Mouse (Mus musculus) heart, embryonic 12.5 days (tissue): ENCODE results near the gene Zfp113. TPM values are rescaled to one million over a fixed set of nuclear protein-coding genes. Genes with fewer than 3 reads are reported as not detected.
A peak's percentile ranks its signal among the peaks of the same experiment; 100 is the strongest.

ENCODE experiments used
- ATAC-seq: fragments of 200-750 bp; cut with Nextera tagmentation; 2 replicates; pipeline ENCODE4 v1.8.0; 2017; ENCODE audit warnings: moderate TSS enrichment, moderate library complexity; ENCODE audit not compliant: insufficient number of reproducible peaks, low FRiP score
- H3K27ac ChIP-seq: fragments of 300-500 bp; sonication (generic); 2 replicates; pipeline ENCODE4 v1.5.1; 2016; ENCODE audit warnings: mild to moderate bottlenecking, moderate library complexity; ENCODE audit not compliant: poor library complexity, severe bottlenecking
- H3K27me3 ChIP-seq: fragments of 300-500 bp; sonication (generic); replicated peaks from 2 replicates; pipeline ENCODE4 v1.6.1; 2016; ENCODE audit warnings: mild to moderate bottlenecking, moderate library complexity
- H3K36me3 ChIP-seq: fragments of 300-500 bp; sonication (generic); 2 replicates; pipeline ENCODE4 v1.6.1; 2016; ENCODE audit warnings: mild to moderate bottlenecking, moderate library complexity
- H3K4me1 ChIP-seq: fragments of 300-500 bp; sonication (generic); replicated peaks from 2 replicates; pipeline ENCODE4 v1.6.1; 2016; ENCODE audit warnings: mild to moderate bottlenecking
- H3K4me2 ChIP-seq: fragments of 300-500 bp; sonication (generic); 2 replicates; pipeline ENCODE4 v1.6.1; 2016; ENCODE audit warnings: mild to moderate bottlenecking, moderate library complexity
- H3K4me3 ChIP-seq: fragments of 300-500 bp; sonication (generic); 2 replicates; pipeline ENCODE4 v1.5.1; 2016; ENCODE audit warnings: mild to moderate bottlenecking
- H3K9ac ChIP-seq: fragments of 300-500 bp; sonication (generic); 2 replicates; pipeline ENCODE4 v1.6.1; 2016; ENCODE audit warnings: mild to moderate bottlenecking, moderate library complexity
- H3K9me3 ChIP-seq: fragments of 300-500 bp; sonication (generic); replicated peaks from 2 replicates; pipeline ENCODE4 v1.6.1; 2016; ENCODE audit warnings: mild to moderate bottlenecking, moderate library complexity
- WGBS: fragments of 180-500 bp; shearing (Covaris S2); methylation state at CpG from one replicate; pipeline ENCODE4 v1.1.7; 2016; 5-methylcytosine and 5-hydroxymethylcytosine counted together
- polyA plus RNA-seq: library from polyadenylated mRNA; unstranded; fragments of >200 nt; fragmentation: Nextera tagmentation; extraction: Ambion mirVana; gene quantifications from 2 replicates; pipeline ENCODE4 v1.2.1, GENCODE M21; 2016

Zfp113 gene
- polyA plus RNA-seq = 9.9 and 10.0 TPM in 2 replicates

DNA sequence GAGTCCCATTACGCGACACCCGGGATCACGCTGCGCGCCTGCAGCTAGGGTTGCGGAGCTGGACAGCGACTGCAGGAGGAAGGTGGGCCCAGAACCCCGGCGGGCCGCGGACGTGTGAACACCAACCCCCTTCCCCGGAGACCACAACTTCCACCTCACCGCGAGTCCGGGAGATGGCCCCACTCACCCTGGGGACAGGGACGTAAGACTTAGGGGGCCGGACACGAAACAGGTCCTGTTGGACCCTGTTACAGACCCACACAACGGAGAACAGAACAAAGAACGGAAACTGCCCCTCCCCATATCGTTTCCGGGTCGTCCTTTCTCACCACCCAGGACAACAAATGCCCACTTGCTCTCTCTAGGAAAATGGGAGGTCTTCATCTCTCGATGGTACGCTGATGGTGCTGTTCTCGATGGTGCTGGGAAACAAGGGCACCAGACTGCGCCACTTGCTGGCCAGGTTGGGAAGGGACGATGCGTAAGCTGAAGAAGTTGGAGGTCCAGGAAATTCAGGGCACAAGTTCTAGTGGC, at the start of gene Zfp113:
Gene Zfp113 (minus strand): TSS at position 302 of the 534 bp plus-strand sequence.
- peaks cover 8% of the 10 kb centered on the region; the same call in 1 of the 2 replicates for H3K4me1 ChIP-seq
- H3K9me3 ChIP-seq = no peaks in the 10 kb centered on the region
- H3K27me3 ChIP-seq = no peaks in the 10 kb centered on the region
- peak within 1 kb of the TSS; percentile 76 for H3K4me3 ChIP-seq
- under 1% methylated on average over 31 of the region's 31 CpGs for WGBS
- H3K36me3 ChIP-seq = peaks cover 25% of the 10 kb centered on the region
- H3K9ac ChIP-seq = peak within 1 kb of the TSS; percentile 91
- ATAC-seq = peak; percentile 96
- H3K4me2 ChIP-seq = peak within 1 kb of the TSS; percentile 74
- H3K27ac ChIP-seq = peak within 1 kb of the TSS; percentile 80

DNA sequence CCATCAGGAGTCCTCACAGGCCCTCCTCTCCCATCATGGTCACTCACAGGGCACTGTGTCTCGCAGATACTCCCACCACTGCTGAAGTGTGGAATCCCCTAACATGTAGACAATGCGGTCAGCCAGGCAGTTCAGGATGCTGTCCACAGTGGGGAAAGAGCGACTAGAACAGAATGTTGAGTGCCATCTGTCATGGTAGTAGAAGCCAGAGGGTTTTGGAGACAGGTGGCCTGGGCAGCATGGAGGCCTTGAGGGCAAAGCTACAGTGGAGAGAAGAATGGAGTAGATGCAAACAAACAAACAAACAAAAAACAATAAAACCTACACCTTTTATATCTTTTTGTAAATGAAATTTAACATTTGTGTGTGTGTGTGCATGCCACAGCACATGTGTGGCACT, 46.5 kb upstream of the Zfp113 start:
- Histone ChIP-seq H3K4me2 (no peak overlapping the region), H3K27me3 (no peaks in the 10 kb centered on the region), H3K36me3 (no peaks in the 10 kb centered on the region), H3K9ac (no peak overlapping the region), H3K4me3 (no peak overlapping the region), H3K27ac (no peak overlapping the region), H3K9me3 (peaks cover 17% of the 10 kb centered on the region), H3K4me1 (no peaks in the 10 kb centered on the region)
- WGBS = 84% methylated on average over 3 of the region's 3 CpGs
- no peak for ATAC-seq

DNA sequence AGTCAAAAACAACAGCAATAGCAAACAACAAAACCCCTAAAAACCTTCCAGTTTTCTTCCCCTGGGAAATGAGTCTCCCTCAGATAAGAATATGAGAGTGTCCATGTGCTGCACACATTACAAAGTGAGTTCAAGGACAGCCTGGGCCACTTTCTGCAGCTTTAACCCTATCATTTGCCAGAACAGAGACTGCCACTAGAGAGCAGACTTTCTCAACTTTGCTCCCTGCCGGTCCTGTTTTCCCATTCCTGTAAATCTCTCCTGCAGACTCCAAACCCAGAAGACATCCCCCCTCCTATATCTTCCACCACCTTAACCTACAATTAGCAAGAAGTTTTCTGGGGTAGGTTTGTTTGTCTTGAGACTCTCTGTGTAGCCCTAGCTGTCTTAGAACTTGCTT, 44.0 kb upstream of the Zfp113 start:
- Histone ChIP-seq H3K4me3 (no peak overlapping the region), H3K4me2 (no peak overlapping the region), H3K36me3 (no peaks in the 10 kb centered on the region), H3K27me3 (no peaks in the 10 kb centered on the region), H3K9me3 (peaks cover 9% of the 10 kb centered on the region), H3K27ac (no peak overlapping the region), H3K9ac (no peak overlapping the region), H3K4me1 (0 out of 2 replicates have a peak, but pooled peaks cover 3% of the 10 kb centered on the region)
- ATAC-seq = no peak
- WGBS = 11% methylated on average over 1 of the region's 1 CpGs

- H3K4me2 ChIP-seq = peak overlapping the region; percentile 87
- no peak for ATAC-seq
- H3K9me3 ChIP-seq = no peaks in the 10 kb centered on the region
- no peak overlapping the region for H3K27ac ChIP-seq
- no peaks in the 10 kb centered on the region for H3K27me3 ChIP-seq
- peak overlapping the region; percentile 87; the same call in 1 of the 2 replicates for H3K9ac ChIP-seq
- peaks cover 16% of the 10 kb centered on the region for H3K36me3 ChIP-seq
- WGBS = 79% methylated on average over 7 of the region's 7 CpGs
- H3K4me1 ChIP-seq = 0 out of 2 replicates have a peak, but pooled peaks cover 3% of the 10 kb centered on the region
- peak overlapping the region; percentile 71; the same call in 1 of the 2 replicates for H3K4me3 ChIP-seq
Observed at GRCm38 (mm10) chr5:138195463-138195862, 39.9 kb upstream of the Zfp113 start.

- ATAC-seq = peak; percentile 66
- Histone ChIP-seq H3K4me1 (0 out of 2 replicates have a peak, but pooled peaks cover 3% of the 10 kb centered on the region), H3K27me3 (no peaks in the 10 kb centered on the region), H3K4me2 (peak overlapping the region; percentile 87), H3K9me3 (no peaks in the 10 kb centered on the region), H3K4me3 (peak overlapping the region; percentile 71), H3K27ac (peak overlapping the region; percentile 84), H3K9ac (peak overlapping the region; percentile 87), H3K36me3 (peaks cover 16% of the 10 kb centered on the region)
- 1% methylated on average over 29 of the region's 29 CpGs for WGBS
Observed at GRCm38 (mm10) chr5:138194755-138195345, 39.3 kb upstream of the Zfp113 start.

DNA sequence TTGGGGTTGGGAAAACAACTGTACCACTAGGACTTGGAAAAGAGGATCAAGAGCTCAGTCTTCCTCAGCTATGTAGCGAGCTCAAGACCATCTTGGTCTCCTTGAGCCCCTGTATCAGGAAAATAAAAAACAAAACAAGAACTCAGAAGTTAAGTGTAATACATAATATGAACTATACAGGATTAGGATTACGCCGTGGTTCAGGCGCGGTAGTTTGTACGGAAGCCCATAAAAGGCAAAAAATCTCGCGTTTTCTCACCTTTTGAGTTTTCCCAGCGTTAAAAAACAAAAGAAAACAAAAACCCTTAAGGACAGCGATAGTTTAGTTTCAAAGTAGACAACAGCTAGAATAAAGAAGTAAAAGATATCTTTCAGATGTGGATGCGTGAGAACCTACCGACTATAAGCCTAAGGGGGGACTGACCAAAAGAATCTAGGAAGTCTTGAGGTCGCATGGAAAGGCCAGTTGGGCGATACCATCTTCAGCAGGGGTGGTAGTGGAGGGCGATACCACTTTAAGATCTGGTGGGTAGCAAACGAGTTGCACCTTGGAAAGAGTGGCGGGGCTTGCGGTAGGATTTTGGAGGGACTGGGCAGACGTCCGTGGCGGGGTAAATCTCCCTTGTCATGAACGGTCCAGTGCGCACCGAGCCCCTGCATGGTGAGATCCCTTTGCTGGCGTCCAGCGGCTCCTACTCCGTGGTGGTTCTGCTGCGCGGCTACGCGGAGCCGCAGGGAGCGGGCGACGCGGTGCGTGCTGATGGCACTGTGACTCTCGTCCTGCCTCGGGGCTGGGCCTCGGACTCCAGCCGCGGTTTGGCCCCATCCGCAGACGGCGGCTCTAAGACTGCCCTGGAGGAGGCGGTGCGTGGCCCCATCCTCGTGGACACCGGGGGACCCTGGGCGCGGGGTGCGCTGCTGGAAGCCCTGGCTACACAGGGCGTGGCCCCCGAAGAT, 38.5 kb upstream of the Zfp113 start, which contains the start of gene Mblac1:
Gene Mblac1 (plus strand): TSS at position 544 of the 957 bp plus-strand sequence.
- no peaks in the 10 kb centered on the region for H3K27me3 ChIP-seq
- H3K4me3 ChIP-seq = peak within 1 kb of the TSS; percentile 71
- 7% methylated on average over 54 of the region's 54 CpGs for WGBS
- H3K4me1 ChIP-seq = 0 out of 2 replicates have a peak, but pooled peaks cover 3% of the 10 kb centered on the region
- peak; percentile 89 for ATAC-seq
- no peaks in the 10 kb centered on the region for H3K9me3 ChIP-seq
- H3K9ac ChIP-seq = peak within 1 kb of the TSS; percentile 87
- H3K4me2 ChIP-seq = peak within 1 kb of the TSS; percentile 87
- peaks cover 19% of the 10 kb centered on the region for H3K36me3 ChIP-seq
- peak within 1 kb of the TSS; percentile 84 for H3K27ac ChIP-seq

GRCm38 (mm10) chr5:138187661-138188306, 32.2 kb upstream of the Zfp113 start:
- Histone ChIP-seq H3K27me3 (no peaks in the 10 kb centered on the region), H3K4me3 (peak overlapping the region; percentile 84), H3K4me2 (peak overlapping the region; percentile 75), H3K27ac (peak overlapping the region; percentile 50; the same call in 1 of the 2 replicates), H3K36me3 (peaks cover 30% of the 10 kb centered on the region), H3K9me3 (no peaks in the 10 kb centered on the region), H3K9ac (peak overlapping the region; percentile 91), H3K4me1 (peaks cover 17% of the 10 kb centered on the region)
- WGBS = under 1% methylated on average over 10 of the region's 10 CpGs
- peak; percentile 88 for ATAC-seq

DNA sequence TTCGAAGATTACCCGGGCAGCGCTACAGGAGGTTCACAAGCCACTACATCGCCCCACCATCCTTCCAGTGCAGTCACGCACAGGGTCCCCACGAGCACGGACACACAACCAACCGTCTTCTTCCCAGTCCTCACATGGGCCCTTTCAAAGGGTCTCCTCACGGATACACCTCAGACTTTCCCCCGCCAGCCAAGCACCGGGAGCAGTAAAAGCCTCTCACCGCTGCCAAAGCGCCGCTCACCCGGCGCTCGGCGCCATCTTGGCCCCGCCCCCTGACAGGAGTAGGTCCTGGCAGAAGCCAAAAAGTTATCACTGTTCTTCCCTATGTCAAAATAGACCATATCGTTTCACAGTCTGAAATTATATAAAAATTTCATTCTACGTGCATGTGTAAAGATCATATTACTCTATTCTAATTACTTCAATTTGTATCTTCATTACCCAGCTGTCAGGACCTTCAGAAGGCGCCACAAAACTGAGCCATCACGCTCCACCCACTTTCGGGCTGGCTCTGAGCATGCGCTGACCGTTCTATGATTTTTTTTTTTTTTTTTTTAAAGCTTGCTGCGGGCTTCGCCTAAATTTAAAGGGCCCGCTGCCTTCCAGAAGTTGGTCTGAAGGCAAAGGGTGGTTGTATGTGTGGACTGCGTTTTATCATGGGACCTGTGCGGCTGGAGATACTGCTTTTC, 31.6 kb upstream of the Zfp113 start, which contains the start of the genes Taf6 and Cnpy4:
Gene Taf6 (minus strand): TSS at position 502 of the 689 bp plus-strand sequence.
Gene Cnpy4 (plus strand): TSS at position 536 of the 689 bp plus-strand sequence.
- peak; percentile 88 for ATAC-seq
- Histone ChIP-seq H3K9me3 (no peaks in the 10 kb centered on the region), H3K27me3 (no peaks in the 10 kb centered on the region), H3K4me3 (peak within 1 kb of the TSS; percentile 84), H3K36me3 (peaks cover 32% of the 10 kb centered on the region), H3K4me1 (peaks cover 17% of the 10 kb centered on the region), H3K27ac (peak within 1 kb of the TSS; percentile 65; the same call in 1 of the 2 replicates), H3K9ac (peak within 1 kb of the TSS; percentile 91), H3K4me2 (peak within 1 kb of the TSS; percentile 75)
- WGBS = under 1% methylated on average over 31 of the region's 31 CpGs

GRCm38 (mm10) chr5:138173217-138173616, 17.7 kb upstream of the Zfp113 start:
- peaks cover 60% of the 10 kb centered on the region for H3K36me3 ChIP-seq
- peak overlapping the region; percentile 92 for H3K4me2 ChIP-seq
- no peaks in the 10 kb centered on the region for H3K9me3 ChIP-seq
- H3K4me1 ChIP-seq = peaks cover 17% of the 10 kb centered on the region
- 84% methylated on average over 3 of the region's 3 CpGs for WGBS
- H3K9ac ChIP-seq = no peak overlapping the region
- no peak overlapping the region; the same call in 1 of the 2 replicates for H3K4me3 ChIP-seq
- H3K27me3 ChIP-seq = no peaks in the 10 kb centered on the region
- H3K27ac ChIP-seq = no peak overlapping the region
- no peak for ATAC-seq
